Mouse (Mus musculus): ENCODE data around the gene Rtp1.

DNA sequence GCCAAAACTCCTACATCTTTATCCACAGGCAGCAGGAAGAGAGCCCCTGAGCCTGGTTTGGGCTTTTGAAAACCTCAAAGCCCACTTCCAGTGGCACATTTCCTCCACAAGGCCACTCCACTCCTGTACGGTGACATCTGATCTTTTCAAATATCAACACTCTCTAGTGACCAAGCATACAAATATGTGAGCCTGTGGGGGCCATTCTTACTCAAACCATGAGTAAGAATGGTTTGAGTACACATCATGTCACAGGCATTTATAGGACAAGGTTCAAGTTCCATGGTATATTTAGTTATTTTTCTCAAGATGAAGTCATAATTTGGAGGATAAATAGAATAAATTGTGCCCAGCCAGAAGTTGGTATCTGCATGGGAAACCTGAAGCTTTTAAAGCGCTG lies 21.0 kb downstream of the Rtp1 start:
- TF ChIP-seq CTCF (IDR thresholded peaks at IDR 0.05; ENCODE audit: low read depth, low read length) (no peak), GATA1 (IDR thresholded peaks at IDR 0.05; ENCODE audit: borderline replicate concordance, low read length) (no peak)
